In genomic region chr4:135146734-135147133, GRCm38 (mm10) we compare ENCODE assay signal across 15 mouse cellular contexts. TPM values are rescaled to one million over a fixed set of nuclear protein-coding genes. Genes with fewer than 3 reads are reported as not detected.
DNase-seq lines count a peak whose midpoint lies in the region; ATAC-seq and TF ChIP-seq lines count a peak whose summit lies in the region.
"Had no signal": no experiment of that assay in that cellular context is flagged by ENCODE, and none has a peak within 500 bp of the region (broad histone marks: within the 10 kb centered on the region; RNA-seq: fewer than 3 reads in every experiment).

No protein-coding gene starts in this region.

- ATAC-seq in lung, embryonic 14.5 days (ENCODE audit: insufficient read depth), result peak; percentile 70
- ATAC-seq in embryonic facial prominence, embryonic 14.5 days (ENCODE audit: low read depth), result peak; percentile 72
- ATAC-seq in limb, embryonic 13.5 days (ENCODE audit: low FRiP score, low read depth), result peak; percentile 62

- no peak for TF ChIP-seq POLR2A in brain, embryonic 14.5 days (IDR thresholded peaks at IDR 0.05; ENCODE audit: borderline replicate concordance, extremely low read depth, insufficient read depth, insufficient read length, poor library complexity, severe bottlenecking)

- H3K4me3 ChIP-seq in lung, embryonic 14.5 days (ENCODE audit: low read depth, low read length), result no peak overlapping the region
- H3K4me3 ChIP-seq in embryonic facial prominence, embryonic 14.5 days (ENCODE audit: low read depth, low read length), result no peak overlapping the region
- H3K4me3 ChIP-seq in limb, embryonic 13.5 days, result no peak overlapping the region
- H3K4me3 ChIP-seq: neural tube, embryonic 15.5 days had no signal

- peak; percentile 88 for DNase-seq in lung, embryonic 14.5 days
- no peak for DNase-seq in lung, postnatal 14 days
- DNase-seq in brain, embryonic 14.5 days (ENCODE audit: low read depth), result peak; percentile 30
- peak; percentile 91 for DNase-seq in embryonic facial prominence, embryonic 14.5 days (ENCODE audit: low spot score)
- no peak for DNase-seq in gastrocnemius, adult 18-20 months (ENCODE audit: low spot score)
- DNase-seq in thymus, adult 18-20 months, result no peak
- no peak for DNase-seq in ovary, postnatal 10 days (ENCODE audit: low spot score)
- DNase-seq: cerebellum, postnatal 14 days; heart, adult 11 months; heart, postnatal 14 days; layer of hippocampus, postnatal 36 days; left cerebral cortex, postnatal 4 days had no signal

- no peak for TF ChIP-seq CTCF in lung, embryonic 14.5 days (IDR thresholded peaks at IDR 0.05; ENCODE audit: low read depth)
- TF ChIP-seq CTCF in brain, embryonic 14.5 days (IDR thresholded peaks at IDR 0.05; ENCODE audit: borderline replicate concordance, extremely low read depth, insufficient read depth, insufficient read length), result no peak

- H3K4me2 ChIP-seq in lung, embryonic 14.5 days, result no peak overlapping the region
- H3K4me2 ChIP-seq in embryonic facial prominence, embryonic 14.5 days (ENCODE audit: low read depth, low read length), result peak overlapping the region; percentile 30
- peak overlapping the region; percentile 42 for H3K4me2 ChIP-seq in limb, embryonic 13.5 days (replicated peaks)
- H3K4me2 ChIP-seq: neural tube, embryonic 15.5 days had no signal

- H3K4me1 ChIP-seq in lung, embryonic 14.5 days (ENCODE audit: insufficient read depth), result peaks cover 11% of the 10 kb centered on the region; the same call in 1 of the 2 replicates
- peaks cover 20% of the 10 kb centered on the region for H3K4me1 ChIP-seq in embryonic facial prominence, embryonic 14.5 days (ENCODE audit: control insufficient read depth, insufficient read depth, low read length)
- peaks cover 59% of the 10 kb centered on the region for H3K4me1 ChIP-seq in limb, embryonic 13.5 days

- no peak overlapping the region for H3K9ac ChIP-seq in lung, embryonic 14.5 days
- peak overlapping the region; percentile 46; the same call in 1 of the 2 replicates for H3K9ac ChIP-seq in embryonic facial prominence, embryonic 14.5 days (ENCODE audit: low read depth, low read length)
- no peak overlapping the region for H3K9ac ChIP-seq in limb, embryonic 13.5 days
- H3K9ac ChIP-seq: neural tube, embryonic 15.5 days had no signal

- H3K9me3 ChIP-seq in lung, embryonic 14.5 days (ENCODE audit: low read depth, low read length), result no peaks in the 10 kb centered on the region
- no peaks in the 10 kb centered on the region for H3K9me3 ChIP-seq in embryonic facial prominence, embryonic 14.5 days (ENCODE audit: control insufficient read depth, low read length)
- H3K9me3 ChIP-seq in limb, embryonic 13.5 days, result no peaks in the 10 kb centered on the region
- H3K9me3 ChIP-seq: neural tube, embryonic 15.5 days had no signal

- H3K36me3 ChIP-seq in lung, embryonic 14.5 days (ENCODE audit: insufficient read depth), result no peaks in the 10 kb centered on the region
- H3K36me3 ChIP-seq in embryonic facial prominence, embryonic 14.5 days (ENCODE audit: control insufficient read depth, insufficient read depth, low read length), result no peaks in the 10 kb centered on the region
- no peaks in the 10 kb centered on the region for H3K36me3 ChIP-seq in limb, embryonic 13.5 days
- H3K36me3 ChIP-seq: neural tube, embryonic 15.5 days had no signal

- peak overlapping the region; percentile 21; the same call in 1 of the 2 replicates for H3K27ac ChIP-seq in lung, embryonic 14.5 days (ENCODE audit: low read depth)
- H3K27ac ChIP-seq in embryonic facial prominence, embryonic 14.5 days (replicated peaks; ENCODE audit: low read depth, low read length), result peak overlapping the region; percentile 80
- H3K27ac ChIP-seq in limb, embryonic 13.5 days, result peak overlapping the region; percentile 63; the same call in 1 of the 2 replicates
- H3K27ac ChIP-seq: neural tube, embryonic 15.5 days had no signal

- WGBS in lung, embryonic 14.5 days, result 11% methylated on average over 15 of the region's 15 CpGs
- 8% methylated on average over 15 of the region's 15 CpGs for WGBS in embryonic facial prominence, embryonic 14.5 days
- 5% methylated on average over 15 of the region's 15 CpGs for WGBS in limb, embryonic 13.5 days

- H3K27me3 ChIP-seq in lung, embryonic 14.5 days (ENCODE audit: insufficient read depth, low read length), result peaks cover 80% of the 10 kb centered on the region
- H3K27me3 ChIP-seq in embryonic facial prominence, embryonic 14.5 days (replicated peaks; ENCODE audit: control insufficient read depth, insufficient read depth, low read length), result peaks cover 73% of the 10 kb centered on the region
- H3K27me3 ChIP-seq in limb, embryonic 13.5 days, result peaks cover 90% of the 10 kb centered on the region
- H3K27me3 ChIP-seq: CH12.LX had no signal

RNA-seq across cellular contexts. Expression of gene Runx3, which starts 26.3 kb away (rescaled TPM):
- polyA plus RNA-seq in lung, embryonic 14.5 days (2014; fragmentation: Nextera tagmentation; extraction: Ambion mirVana), result 0.04 and 0.16 TPM in 2 replicates
- polyA plus RNA-seq in brain, embryonic 14.5 days (2012; rRNA removed), result 0.40 and 0.64 TPM in 2 replicates
- 2.3 and 2.4 TPM in 2 replicates for polyA plus RNA-seq in embryonic facial prominence, embryonic 14.5 days (2014; fragmentation: Nextera tagmentation; extraction: Ambion mirVana)
- polyA plus RNA-seq in limb, embryonic 13.5 days (2015; fragmentation: Nextera tagmentation; extraction: Ambion mirVana), result 3.7 and 4.6 TPM in 2 replicates
- under 1 TPM; 0.05 to 0.07 TPM for total RNA-seq in gastrocnemius, adult 18-20 months (2021)
- total RNA-seq: layer of hippocampus, postnatal 36 days had no signal

Comparison
In these comparisons a context has a peak if more than half of its experiments do, and no peak if none do; other contexts are left out.
1. DNase-seq: peak in lung, embryonic 14.5 days (single experiment), brain, embryonic 14.5 days (single experiment) and embryonic facial prominence, embryonic 14.5 days (single experiment); none in lung, postnatal 14 days (single experiment), gastrocnemius, adult 18-20 months (single experiment), thymus, adult 18-20 months (0 of 2) and ovary, postnatal 10 days (single experiment).
2. H3K27ac ChIP-seq: peak in every context shown above with its lines; median percentile 80 in embryonic facial prominence, embryonic 14.5 days; 63 in limb, embryonic 13.5 days; 21 in lung, embryonic 14.5 days.
3. Peak in every context shown above with its lines, with median percentiles within 50 percentile points of each other: ATAC-seq.